Mouse (Mus musculus) embryo, embryonic 10.5 days (tissue): ENCODE results near the gene Izumo1r.

Experiments
- DNase-seq: peaks from one replicate; pipeline ENCODE4 v3.0.0-alpha.2; 2015; ENCODE audit warnings: low spot score

Izumo1r gene

DNA sequence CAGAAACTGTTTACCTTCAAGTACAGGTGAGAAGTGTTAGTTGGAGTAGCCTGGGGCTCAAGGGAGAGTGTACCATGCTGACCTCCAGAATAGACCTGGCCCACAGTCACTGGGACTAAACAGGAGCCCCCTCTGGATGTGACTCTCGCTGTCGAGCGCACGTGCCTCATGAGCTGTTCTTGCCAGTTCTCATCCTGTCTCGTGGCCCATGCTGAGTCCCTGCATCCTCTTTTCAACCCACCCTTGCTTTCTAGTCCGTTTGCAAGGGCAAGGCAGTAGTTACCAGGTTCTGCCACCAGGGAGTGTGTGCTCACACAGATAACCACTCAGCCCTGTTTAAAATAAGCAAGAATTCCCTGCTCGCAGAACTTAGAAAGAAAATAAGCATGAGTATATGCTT lies 36.8 kb downstream of the Izumo1r start:
- DNase-seq: peak; percentile 70

DNA sequence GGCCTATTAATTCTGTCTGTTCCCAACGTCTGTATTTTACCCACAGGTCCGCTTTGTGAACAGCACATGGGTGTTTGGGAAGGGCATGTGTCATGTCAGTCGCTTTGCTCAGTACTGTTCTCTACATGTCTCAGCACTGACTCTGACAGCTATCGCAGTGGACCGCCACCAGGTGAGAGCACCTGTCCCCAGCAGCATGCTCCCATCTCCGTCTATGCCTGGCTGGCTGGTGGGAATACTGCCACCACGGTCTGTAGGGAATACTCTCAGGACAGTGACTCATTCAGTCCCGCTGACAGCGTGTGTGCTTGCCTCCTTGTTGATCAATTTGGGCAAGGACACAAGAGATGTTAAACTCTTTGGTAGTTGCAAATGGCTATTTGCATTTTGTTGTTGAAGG lies 39.0 kb downstream of the Izumo1r start:
- no peak for DNase-seq

DNA sequence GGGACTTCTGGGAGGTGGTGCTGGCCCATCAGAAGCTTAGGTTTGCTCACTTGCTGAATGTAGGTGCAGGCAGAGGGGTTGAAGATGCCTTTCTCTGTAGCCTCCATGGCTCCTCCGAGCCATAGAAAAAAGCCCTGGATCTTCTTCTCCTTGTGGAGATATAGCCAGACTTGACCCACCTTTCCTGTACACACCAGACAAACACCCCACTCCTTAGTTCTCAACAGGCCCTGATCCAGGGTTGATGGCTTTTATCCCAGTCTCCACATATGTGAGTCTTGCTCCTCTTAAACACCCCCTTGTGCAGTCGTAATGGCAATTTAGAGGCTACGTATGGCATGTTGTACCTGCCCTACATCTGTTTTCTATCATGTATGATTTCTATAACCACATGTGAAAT lies 40.6 kb downstream of the Izumo1r start:
- DNase-seq: no peak

DNA sequence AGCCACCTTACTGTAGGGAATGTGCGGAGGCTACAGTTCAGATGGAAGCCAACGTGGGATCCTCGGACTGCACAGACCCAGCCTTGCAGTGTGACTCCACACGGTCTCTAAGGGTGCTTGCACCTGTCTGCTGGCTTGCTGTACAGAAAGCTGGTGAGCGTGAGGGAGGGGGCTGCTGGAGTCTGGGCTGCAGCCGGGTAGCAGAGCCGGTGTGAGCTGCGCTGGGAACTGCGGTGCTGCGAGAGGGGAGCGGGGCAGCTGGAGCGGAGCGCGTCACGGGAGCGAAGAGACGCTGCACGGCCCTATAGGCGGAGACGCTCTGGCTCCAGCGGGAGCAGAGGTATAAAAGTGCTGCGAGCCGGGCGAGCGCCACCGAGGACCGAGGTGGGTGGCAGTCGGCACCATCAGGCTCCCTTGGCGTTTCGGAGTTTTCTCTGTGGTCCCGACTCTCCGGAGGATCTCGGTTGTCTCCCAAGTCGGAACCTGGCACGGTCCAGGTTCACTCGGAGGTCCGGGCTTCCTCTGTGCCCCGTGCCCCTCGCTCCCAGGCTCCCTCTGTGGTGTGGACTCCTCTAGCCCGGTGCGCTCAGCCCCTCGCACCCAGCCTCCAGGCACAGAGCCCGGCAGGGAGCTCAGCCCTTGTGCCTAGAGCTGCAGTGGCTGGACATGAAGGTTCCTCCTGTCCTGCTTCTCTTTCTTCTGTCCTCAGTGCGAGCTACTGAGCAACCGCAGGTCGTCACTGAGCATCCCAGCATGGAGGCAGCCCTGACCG lies 43.7 kb downstream of the Izumo1r start, which contains the start of gene Gpr83:
Gene Gpr83, plus strand, starts transcription at position 343 of the 772 bp plus-strand sequence.
- DNase-seq: peak; percentile 67

DNA sequence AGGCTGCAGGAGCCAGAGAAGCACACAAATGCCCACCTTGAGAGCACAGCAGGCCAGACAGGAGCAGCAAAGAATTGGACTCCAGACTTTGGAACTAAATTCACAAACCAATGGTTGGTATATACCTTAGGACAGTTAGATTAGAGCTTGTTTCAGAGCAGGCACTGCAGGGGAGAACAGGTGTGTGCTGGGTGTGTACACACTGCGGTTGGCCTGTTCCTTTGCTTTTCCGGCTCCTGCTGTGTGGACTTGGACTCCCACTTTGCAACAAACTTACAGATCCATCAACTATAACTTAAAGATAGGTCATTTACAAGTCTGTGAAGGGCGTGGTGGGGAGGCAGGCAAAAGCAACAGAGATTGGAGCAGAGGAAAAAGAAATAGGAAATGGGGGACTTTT lies 45.0 kb downstream of the Izumo1r start:
- DNase-seq: no peak

DNA sequence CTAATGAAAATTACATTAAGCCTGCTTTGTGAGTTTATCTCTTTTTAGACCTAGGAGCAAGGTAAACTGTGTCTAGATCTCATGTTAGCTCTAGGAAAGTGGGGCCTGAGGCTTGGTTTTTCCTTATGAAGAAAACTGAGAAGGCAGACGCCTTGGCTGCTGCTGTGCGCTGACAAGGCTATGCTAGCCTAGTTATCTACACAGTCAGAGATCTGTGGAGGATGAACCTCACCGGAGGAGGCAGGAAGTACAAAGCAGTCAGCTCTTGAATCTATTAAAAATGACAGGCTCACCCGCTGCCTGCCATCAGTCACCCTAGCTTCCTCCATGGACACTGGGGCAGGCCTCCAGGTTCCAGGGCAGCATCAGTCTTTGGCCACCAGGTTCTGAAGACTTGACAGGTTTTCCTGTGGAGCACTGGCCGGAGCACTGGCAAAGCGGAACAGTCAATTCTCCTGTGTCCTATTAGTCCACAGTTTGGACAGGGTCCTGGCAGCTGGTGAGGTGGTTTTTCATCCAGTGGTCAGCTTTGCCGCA lies 45.5 kb downstream of the Izumo1r start:
- no peak for DNase-seq

DNA sequence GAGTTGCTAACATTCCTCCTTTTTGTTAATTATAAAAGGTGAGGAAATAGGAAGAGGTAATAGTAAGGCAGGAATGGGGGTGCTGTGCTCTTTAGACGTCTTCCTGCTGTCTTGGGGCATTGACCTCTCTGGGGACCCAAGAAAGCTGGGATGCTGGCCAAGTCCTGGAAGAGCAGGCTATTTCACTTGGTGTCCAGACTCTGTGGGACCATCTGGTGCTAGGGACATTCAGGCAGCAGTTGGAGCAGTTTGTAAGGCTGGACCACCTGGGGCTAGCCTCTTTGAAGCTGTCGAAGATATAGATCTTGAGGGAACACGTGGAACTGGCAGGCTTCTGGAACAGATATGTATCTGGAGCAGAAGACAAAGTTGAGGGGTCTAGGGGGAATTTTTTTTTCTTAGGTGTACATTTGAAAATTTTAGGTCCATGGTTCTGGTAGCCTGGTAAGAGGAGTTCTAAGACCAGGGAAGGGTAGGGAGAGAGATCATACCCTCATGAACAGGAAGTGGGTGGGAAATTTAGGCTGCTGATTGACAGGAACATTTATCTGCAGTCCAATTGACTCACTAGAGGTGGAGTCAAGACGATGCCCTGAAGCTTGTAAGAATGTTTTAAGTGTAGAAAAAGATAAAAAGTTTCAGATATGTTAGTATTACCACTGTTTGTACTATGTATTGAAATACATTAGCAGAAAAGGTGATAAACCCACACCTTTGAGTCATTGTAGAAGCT lies 46.7 kb downstream of the Izumo1r start:
- no peak for DNase-seq

DNA sequence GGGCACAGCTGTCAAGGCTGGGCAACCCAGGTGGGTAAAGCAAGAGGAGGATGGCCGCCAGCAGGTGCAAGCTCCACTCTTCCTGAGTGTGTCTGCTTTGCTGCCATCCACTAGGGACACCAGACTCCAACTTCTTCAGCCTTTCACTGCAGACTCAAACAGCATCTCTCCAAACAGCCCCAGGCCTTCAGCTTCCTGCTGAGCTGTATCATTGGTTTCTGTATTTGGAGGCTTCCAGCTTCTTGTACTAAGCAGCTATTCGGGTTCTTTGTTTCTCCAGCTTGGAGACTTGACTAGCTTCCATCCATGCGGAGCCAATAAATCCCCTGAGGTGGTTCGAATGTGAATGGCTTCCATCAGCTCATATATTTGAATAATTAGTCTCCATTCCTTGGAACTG lies 49.2 kb downstream of the Izumo1r start:
- no peak for DNase-seq

DNA sequence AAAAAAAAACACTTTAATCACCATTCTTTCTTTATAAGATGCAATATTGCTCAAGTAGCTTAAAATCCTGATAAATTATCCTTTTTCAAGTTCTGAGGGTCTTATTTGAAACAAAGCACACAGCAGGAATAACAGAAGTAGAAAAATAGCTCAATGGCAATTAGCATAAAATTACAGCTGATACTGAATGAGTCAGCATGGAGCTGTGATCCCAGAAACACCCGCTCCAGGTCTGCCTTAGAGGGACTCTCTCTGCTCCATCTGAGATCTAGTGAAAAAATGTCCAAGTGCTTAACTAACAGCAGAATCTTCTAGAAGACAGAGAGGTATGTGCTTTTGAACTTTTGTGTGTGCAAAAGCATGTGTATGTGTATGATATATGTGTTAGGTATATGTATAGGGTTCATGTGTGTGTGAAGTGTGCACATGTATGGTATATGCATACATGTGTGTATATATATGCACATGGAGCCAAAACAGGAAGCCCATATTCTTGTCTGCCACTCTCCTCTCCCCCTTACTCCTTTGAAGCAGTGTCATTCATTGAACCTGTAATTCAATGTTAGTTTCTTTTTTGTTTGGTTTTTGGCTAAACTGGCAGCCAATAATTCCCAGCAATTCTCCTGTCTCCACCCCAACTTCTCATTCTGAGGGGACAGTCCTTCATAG lies 55.3 kb downstream of the Izumo1r start:
- DNase-seq: no peak

DNA sequence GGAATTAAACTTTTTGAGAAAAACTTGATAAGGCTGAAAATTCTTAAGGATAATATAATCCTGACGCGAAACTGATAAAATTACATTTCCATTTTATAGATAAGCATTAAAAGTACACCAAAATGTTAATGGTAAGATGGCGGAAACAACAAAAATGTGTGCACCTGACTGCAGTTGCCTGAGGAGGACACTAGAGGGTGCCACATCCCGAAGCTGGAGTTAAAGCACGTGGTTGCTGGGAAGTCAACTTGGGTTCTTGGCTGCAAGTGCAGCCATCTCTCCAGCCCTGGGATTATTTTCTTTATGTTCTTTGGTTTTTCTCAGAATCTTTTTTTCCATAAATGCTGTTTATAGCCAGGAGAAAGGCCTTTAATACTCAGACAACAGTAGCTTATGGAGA lies 57.3 kb downstream of the Izumo1r start:
- DNase-seq: peak; percentile 61

DNA sequence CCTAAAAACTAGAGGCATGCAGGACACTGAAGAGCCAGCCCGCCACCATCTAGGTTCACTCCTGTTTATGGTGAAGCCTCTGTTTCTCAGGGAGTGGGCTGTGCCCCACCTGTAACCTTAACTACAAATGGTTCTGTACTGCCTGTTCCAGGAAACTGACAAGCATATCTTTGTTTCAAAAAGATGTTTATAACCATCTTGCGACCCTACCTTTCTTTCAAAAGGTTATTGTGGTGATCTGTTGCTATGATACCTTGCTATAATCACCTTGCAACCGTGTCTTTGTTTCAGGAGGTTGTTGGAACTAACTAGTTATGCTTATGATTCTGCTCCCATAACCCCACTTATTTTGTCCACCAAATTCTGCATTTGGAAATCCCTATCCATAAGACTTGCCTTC lies 59.8 kb downstream of the Izumo1r start:
- DNase-seq: no peak

DNA sequence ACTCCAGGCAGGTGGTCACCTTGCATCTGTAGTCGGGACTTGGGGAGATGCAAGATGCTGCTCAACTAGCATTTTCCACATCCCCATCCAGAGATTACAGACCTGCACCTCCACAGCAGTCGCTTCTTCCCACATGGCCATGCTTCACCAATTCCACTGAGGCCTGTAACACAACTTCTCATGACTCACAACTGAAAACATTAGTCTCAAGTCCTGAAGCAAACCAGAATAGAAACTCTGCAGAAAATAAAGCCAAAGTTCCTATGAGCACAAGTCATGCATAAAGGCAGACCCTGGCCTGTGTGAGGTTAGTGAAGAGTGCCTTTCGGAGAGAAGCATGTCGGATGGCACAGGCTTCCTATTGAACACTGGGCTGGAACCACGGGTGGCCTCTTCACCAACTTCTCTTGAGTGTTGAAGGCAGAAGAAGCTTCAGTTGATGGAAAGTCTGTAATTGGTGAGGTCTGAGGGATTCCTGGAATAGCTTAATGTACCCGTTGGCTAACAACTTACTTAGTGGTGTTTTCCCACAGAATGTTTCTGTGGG lies 60.4 kb downstream of the Izumo1r start:
- DNase-seq: no peak

DNA sequence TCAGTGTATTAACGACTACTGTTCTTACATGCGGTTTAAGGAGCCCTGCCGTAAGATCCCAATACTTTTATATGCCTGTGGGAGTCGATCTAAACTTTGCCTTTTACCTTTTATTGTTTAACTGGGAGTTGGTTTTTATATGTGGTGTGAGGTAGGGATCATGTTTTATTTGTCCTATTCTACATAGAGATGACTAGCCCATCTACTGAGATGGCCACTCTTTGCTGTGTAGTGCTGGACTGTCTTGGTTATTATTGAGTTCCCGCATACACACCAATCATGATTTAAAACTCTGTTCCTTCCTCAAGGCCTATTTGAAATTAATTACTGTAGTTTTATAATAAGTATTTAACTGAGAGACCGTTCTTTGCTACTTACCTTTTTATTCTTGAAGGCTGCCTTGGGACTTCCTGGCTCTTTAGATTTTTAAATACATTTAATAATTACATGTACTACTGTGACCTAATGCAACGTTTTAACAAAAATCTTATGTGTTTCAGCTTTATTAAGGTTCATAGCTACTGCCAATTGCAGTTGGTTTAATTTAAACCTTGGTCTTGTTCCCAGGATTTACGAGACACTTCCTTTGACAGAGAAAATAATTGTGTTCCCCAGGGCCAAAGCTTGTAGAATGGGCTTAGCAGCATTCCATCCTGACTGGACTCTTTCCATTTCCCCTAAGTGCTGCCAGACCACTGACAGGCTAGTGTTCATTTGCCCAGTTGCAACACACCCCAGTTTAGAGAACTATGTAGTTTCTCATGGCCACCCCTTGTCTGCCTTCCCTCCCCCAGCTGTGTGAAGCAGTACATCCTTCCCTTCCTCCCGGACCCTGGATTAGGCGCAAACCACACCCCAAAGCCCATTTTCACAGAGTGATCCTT lies 61.6 kb downstream of the Izumo1r start:
- no peak for DNase-seq

DNA sequence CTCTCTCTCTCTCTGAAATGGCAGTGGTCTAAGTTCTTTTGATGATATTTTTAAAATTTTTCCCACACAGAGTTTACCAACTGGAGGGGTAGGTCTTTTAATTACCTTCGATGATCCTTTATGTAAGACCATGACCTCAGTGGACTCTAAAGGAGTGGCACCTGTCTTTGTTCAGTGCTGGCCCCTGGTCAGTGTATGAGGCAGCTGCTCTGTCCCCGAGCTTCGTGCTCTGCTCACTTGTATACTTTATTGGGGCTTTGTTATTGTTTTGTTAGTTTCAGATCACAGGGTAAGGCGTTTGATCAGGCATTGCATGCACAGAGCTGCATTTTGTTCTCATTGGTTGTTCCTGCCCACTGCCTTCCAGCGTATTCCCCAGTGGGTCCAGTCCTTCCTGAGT lies 63.8 kb downstream of the Izumo1r start:
- no peak for DNase-seq

DNA sequence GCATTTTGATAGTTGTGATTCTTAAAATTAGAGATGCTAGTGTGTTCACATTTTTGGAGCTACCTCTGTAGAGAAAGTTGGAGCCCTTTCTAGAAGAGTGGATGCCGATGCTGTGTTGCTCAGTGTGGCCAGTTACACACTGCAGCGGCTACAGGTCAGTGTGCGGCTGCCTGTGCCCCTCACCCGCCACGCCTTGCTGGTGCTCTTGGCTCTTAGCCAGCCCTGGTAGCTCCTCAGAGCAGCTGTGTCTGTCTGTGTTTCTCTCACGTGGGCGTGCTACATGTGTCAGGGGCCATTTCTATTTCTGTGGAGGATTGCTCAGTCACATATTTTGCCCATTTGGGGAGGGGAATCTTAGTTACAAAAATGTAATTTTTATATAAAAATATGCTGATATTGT lies 64.2 kb downstream of the Izumo1r start:
- DNase-seq: no peak
